Mouse (Mus musculus) bone marrow, adult 2 months (tissue): ENCODE data around the gene Rab5c.

Experiments
- CTCF ChIP-seq: fragments of 200-500 bp; IDR thresholded peaks from 2 replicates; pipeline ENCODE4 v1.5.1; 2011; ENCODE audit warnings: low read length, control low read depth; ENCODE audit not compliant: control insufficient read depth, insufficient read depth
- POLR2A ChIP-seq: fragments of 200-500 bp; IDR thresholded peaks from 2 replicates; pipeline ENCODE4 v1.6.1; 2011; ENCODE audit warnings: low read depth, mild to moderate bottlenecking, control low read depth, low read length, borderline replicate concordance; ENCODE audit not compliant: control insufficient read depth

DNA sequence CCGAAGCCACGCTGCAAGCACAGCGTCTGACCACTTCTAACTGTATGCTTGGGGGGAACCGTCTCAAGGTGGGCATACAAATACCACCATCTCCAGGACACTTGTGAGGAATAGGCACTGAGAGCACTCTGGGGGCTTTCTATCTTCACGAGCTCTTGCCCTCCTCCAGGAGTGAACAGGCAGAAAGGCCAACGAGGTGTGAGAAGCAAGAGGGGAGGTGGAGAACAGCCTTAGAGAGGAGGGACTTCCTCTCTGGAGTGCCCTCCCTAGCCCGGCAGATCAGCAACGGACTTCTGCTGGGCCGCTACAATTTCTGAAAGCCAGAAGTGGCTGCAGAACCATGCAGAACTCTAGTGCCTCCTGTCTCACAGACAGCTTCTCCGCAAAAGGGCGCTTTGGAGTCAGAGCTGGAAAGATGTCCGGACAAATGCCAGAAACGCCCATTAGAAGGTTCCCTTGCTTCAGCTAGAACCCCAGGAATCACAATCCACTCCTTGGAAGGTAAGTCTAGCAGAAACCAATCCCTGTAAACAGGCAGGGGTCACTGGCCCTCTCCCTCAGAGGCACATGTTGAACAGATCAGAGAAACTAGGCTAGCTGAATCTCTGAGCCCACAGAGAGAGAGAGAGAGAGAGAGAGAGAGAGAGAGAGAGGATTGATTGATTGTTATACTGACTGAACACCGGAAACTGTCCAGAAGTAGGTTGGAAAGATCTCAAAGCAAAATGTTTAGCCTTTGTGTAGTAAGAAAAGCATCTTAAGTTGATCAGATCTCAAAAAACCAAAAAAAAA is 1.9 kb downstream of the Rab5c start:
- no peak for TF ChIP-seq POLR2A
- TF ChIP-seq CTCF: no peak
